Mouse (Mus musculus) E14TG2a.4 (cell line): ENCODE results near the gene Pcyt2.

Source experiments
- CTCF ChIP-seq: conservative IDR thresholded peaks from 2 replicates; pipeline ENCODE4 v1.5.1; 2014; ENCODE audit warnings: low read length
- NANOG ChIP-seq: IDR thresholded peaks from 2 replicates; pipeline ENCODE4 v1.6.1; 2014; ENCODE audit warnings: borderline replicate concordance, low read length, mixed read lengths
- POU5F1 ChIP-seq: IDR thresholded peaks from 2 replicates; pipeline ENCODE4 v1.6.1; 2014; ENCODE audit warnings: low read length, borderline replicate concordance

DNA sequence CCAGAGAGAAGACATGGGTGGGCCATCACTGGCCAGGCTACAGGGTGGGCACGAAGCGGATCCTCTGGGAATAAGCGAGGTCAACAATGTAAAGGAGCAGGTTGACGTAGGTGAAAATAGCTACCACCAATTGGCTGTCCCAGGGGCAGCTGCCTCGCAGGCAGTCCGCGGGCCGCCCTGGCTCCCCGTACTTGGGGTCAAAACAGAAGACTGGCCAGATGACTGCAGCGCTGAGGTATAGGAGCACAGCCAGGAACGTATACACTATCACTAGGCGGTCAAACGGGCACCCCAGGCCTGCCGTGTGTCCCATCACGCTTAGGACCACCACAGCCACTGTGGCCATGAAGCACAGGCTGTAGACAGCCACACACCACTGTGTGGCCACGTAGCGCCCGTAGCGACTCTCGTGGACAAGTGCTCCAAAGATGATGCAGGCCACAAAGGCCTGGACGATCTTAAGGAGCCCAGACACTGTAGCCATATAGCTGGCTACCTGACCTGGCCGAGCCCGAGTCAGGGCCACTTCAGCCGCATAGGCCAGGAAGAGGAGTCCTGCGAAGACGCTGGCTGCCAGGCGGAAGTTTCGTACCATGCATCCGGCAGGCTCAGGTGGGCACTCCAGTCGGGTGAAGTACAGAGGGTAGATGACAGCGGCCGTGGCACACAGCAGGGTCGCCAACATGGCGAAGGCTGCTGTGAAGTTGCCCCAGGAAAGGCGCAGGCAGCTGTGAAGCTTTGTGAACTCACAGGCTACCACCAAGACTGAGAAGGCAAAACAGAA is 29.5 kb upstream of the Pcyt2 start:
- no peak for TF ChIP-seq CTCF
- no peak for TF ChIP-seq NANOG
- no peak for TF ChIP-seq POU5F1
